ENCODE assay signal across 8 mouse cellular contexts in genomic region chr17:46253452-46254084, GRCm38 (mm10). TPM values are rescaled to one million over a fixed set of nuclear protein-coding genes. Genes with fewer than 3 reads are reported as not detected.
DNase-seq lines count a peak whose midpoint lies in the region; ATAC-seq and TF ChIP-seq lines count a peak whose summit lies in the region.

Lrrc73 (plus strand) TSS chr17:46253531.

- H3K9me3 ChIP-seq in erythroblast, embryonic 14.5 days (ENCODE audit: control insufficient read depth, low read length) = no peaks in the 10 kb centered on the region; the same call in 1 of the 2 replicates
- H3K9me3 ChIP-seq in heart, embryonic 12.5 days (replicated peaks) = 0 out of 2 replicates have a peak, but pooled peaks cover 4% of the 10 kb centered on the region
- H3K9me3 ChIP-seq in kidney, postnatal 0 days (replicated peaks; ENCODE audit: low read length) = no peaks in the 10 kb centered on the region
- no peaks in the 10 kb centered on the region for H3K9me3 ChIP-seq in liver, embryonic 11.5 days (ENCODE audit: control insufficient read depth, low read length)

- peak within 1 kb of the TSS; percentile 58 for H3K4me3 ChIP-seq in erythroblast, embryonic 14.5 days (replicated peaks)
- H3K4me3 ChIP-seq in heart, embryonic 12.5 days = peak within 1 kb of the TSS; percentile 72
- peak within 1 kb of the TSS; percentile 68 for H3K4me3 ChIP-seq in kidney, postnatal 0 days (replicated peaks; ENCODE audit: low read depth, low read length)
- H3K4me3 ChIP-seq in liver, embryonic 11.5 days (ENCODE audit: low read depth, low read length) = peak within 1 kb of the TSS; percentile 68
- H3K4me3 ChIP-seq in myocyte = peak within 1 kb of the TSS; percentile 28

- H3K27me3 ChIP-seq in erythroblast, embryonic 14.5 days (ENCODE audit: control insufficient read depth) = peaks cover 37% of the 10 kb centered on the region
- peaks cover 30% of the 10 kb centered on the region for H3K27me3 ChIP-seq in heart, embryonic 12.5 days (replicated peaks)
- 0 out of 2 replicates have a peak, but pooled peaks cover 5% of the 10 kb centered on the region for H3K27me3 ChIP-seq in kidney, postnatal 0 days (ENCODE audit: insufficient read depth, low read length)
- H3K27me3 ChIP-seq in liver, embryonic 11.5 days (replicated peaks; ENCODE audit: control insufficient read depth, insufficient read depth, low read length) = peaks cover 17% of the 10 kb centered on the region
- no peaks in the 10 kb centered on the region for H3K27me3 ChIP-seq in myocyte (ENCODE audit: control insufficient read depth, insufficient read depth, insufficient read length)

- no peak for TF ChIP-seq CTCF in kidney, postnatal 0 days (IDR thresholded peaks at IDR 0.05; ENCODE audit: low read depth)

- peak within 1 kb of the TSS; percentile 55 for H3ac ChIP-seq in myocyte (ENCODE audit: control insufficient read depth, insufficient read length)

- H3K79me2 ChIP-seq in myocyte (ENCODE audit: control insufficient read depth, insufficient read depth) = peaks cover 11% of the 10 kb centered on the region

- H3K36me3 ChIP-seq in erythroblast, embryonic 14.5 days (ENCODE audit: control insufficient read depth) = peaks cover 59% of the 10 kb centered on the region
- H3K36me3 ChIP-seq in heart, embryonic 12.5 days = peaks cover 60% of the 10 kb centered on the region
- H3K36me3 ChIP-seq in kidney, postnatal 0 days (ENCODE audit: insufficient read depth, low read length) = peaks cover 29% of the 10 kb centered on the region
- peaks cover 40% of the 10 kb centered on the region for H3K36me3 ChIP-seq in liver, embryonic 11.5 days (ENCODE audit: control insufficient read depth, insufficient read depth, low read length)
- H3K36me3 ChIP-seq in myocyte (ENCODE audit: control insufficient read depth, insufficient read depth) = no peaks in the 10 kb centered on the region

- peak within 1 kb of the TSS; percentile 100 for H3K4me2 ChIP-seq in heart, embryonic 12.5 days
- peak within 1 kb of the TSS; percentile 100 for H3K4me2 ChIP-seq in kidney, postnatal 0 days (ENCODE audit: low read length)
- H3K4me2 ChIP-seq in liver, embryonic 11.5 days = peak within 1 kb of the TSS; percentile 99
- peak within 1 kb of the TSS; percentile 97 for H3K4me2 ChIP-seq in myocyte (ENCODE audit: low read depth)

- H3K9ac ChIP-seq in heart, embryonic 12.5 days = peak within 1 kb of the TSS; percentile 74
- H3K9ac ChIP-seq in kidney, postnatal 0 days (ENCODE audit: low read depth, low read length) = peak within 1 kb of the TSS; percentile 62
- H3K9ac ChIP-seq in liver, embryonic 11.5 days (ENCODE audit: low read depth, low read length) = peak within 1 kb of the TSS; percentile 66

- peak; percentile 84 for ATAC-seq in heart, embryonic 12.5 days (ENCODE audit: insufficient number of reproducible peaks, low FRiP score)
- peak; percentile 67 for ATAC-seq in kidney, postnatal 0 days (replicated peaks; ENCODE audit: low FRiP score, low read depth)
- ATAC-seq in liver, embryonic 11.5 days (replicated peaks; ENCODE audit: low FRiP score) = peak; percentile 79

- TF ChIP-seq POLR2A in myocyte (IDR thresholded peaks at IDR 0.05; ENCODE audit: insufficient read length, low read depth) = peak; percentile 61

- 2% methylated on average over 45 of the region's 48 CpGs for WGBS in heart, embryonic 12.5 days
- 2% methylated on average over 46 of the region's 48 CpGs for WGBS in kidney, postnatal 0 days
- 2% methylated on average over 48 of the region's 48 CpGs for WGBS in liver, embryonic 11.5 days

- DNase-seq in CD4-positive, CD25-positive, alpha-beta regulatory T cell, adult 2 months (ENCODE audit: low read depth, low spot score) = peak; percentile 95
- DNase-seq in brain, embryonic 18.5 days (ENCODE audit: low read depth, low spot score) = peak; percentile 74
- DNase-seq in kidney, postnatal 0 days (ENCODE audit: low spot score) = peak; percentile 87
- peak; percentile 91 for DNase-seq in liver, embryonic 11.5 days (ENCODE audit: low spot score)
- DNase-seq in spleen, postnatal 4 days (ENCODE audit: low spot score in 2 of 2) = peak; percentile 86 to 94

- H3K27ac ChIP-seq in heart, embryonic 12.5 days (ENCODE audit: poor library complexity, severe bottlenecking) = no peak within 1 kb of the TSS
- no peak within 1 kb of the TSS for H3K27ac ChIP-seq in kidney, postnatal 0 days
- no peak within 1 kb of the TSS for H3K27ac ChIP-seq in liver, embryonic 11.5 days (ENCODE audit: low read depth, low read length)

- peaks cover 36% of the 10 kb centered on the region for H3K4me1 ChIP-seq in erythroblast, embryonic 14.5 days (ENCODE audit: control insufficient read depth)
- peaks cover 24% of the 10 kb centered on the region for H3K4me1 ChIP-seq in heart, embryonic 12.5 days (replicated peaks)
- peaks cover 18% of the 10 kb centered on the region; the same call in 1 of the 2 replicates for H3K4me1 ChIP-seq in kidney, postnatal 0 days (replicated peaks; ENCODE audit: insufficient read depth, low read length)
- peaks cover 26% of the 10 kb centered on the region for H3K4me1 ChIP-seq in liver, embryonic 11.5 days (replicated peaks; ENCODE audit: control insufficient read depth, insufficient read depth, low read length)

TF ChIP-seq in myocyte, 11 proteins besides CTCF, POLR2A, EP300 and RAD21:
- TF ChIP-seq USF1 (IDR thresholded peaks at IDR 0.05; ENCODE audit: low read depth) (no peak), REST (IDR thresholded peaks at IDR 0.05; ENCODE audit: insufficient read depth, insufficient read length) (no peak), MAX (IDR thresholded peaks at IDR 0.05; ENCODE audit: low read depth) (peak; percentile 43), MYOD1 (IDR thresholded peaks at IDR 0.05; ENCODE audit: control insufficient read depth in 1 of 3, insufficient read length in 2 of 3, low read depth in 2 of 3) (peak in 2 of 3 experiments; percentile 71 to 85), POLR2AphosphoS2 (IDR thresholded peaks at IDR 0.05; ENCODE audit: insufficient read length, low read depth) (peak; percentile 90), MYOG (IDR thresholded peaks at IDR 0.05; ENCODE audit: control insufficient read depth in 1 of 3, insufficient read depth in 1 of 3, insufficient read length in 2 of 3, low read depth in 2 of 3) (peak; percentile 37 to 85 (median 83))

RNA-seq across cellular contexts. Expression of gene Lrrc73, which starts in this region (rescaled TPM):
- 0.15 and 0.27 TPM in 2 replicates for polyA plus RNA-seq in erythroblast, embryonic 14.5 days (2012)
- 0.89 and 0.91 TPM in 2 replicates for polyA plus RNA-seq in heart, embryonic 12.5 days (2016; fragmentation: Nextera tagmentation; extraction: Ambion mirVana)
- polyA plus RNA-seq in kidney, postnatal 0 days (2015; fragmentation: Nextera tagmentation; extraction: Ambion mirVana) = 0.91 and 0.93 TPM in 2 replicates
- polyA plus RNA-seq in liver, embryonic 11.5 days (2014; fragmentation: Nextera tagmentation; extraction: Ambion mirVana) = 0.34 and 0.62 TPM in 2 replicates
- 2.0 TPM for polyA plus RNA-seq in myocyte (2012; fragmentation: generic; extraction: Trizol)

Comparison
In these comparisons a context has a peak if more than half of its experiments do, and no peak if none do; other contexts are left out.
1. Peak in ATAC-seq, H3K4me3 ChIP-seq, H3K9ac ChIP-seq and H3K4me2 ChIP-seq in heart, embryonic 12.5 days; RNA of the gene not detected or under 1 TPM.
2. Peak in DNase-seq, ATAC-seq, H3K4me3 ChIP-seq, H3K9ac ChIP-seq and H3K4me2 ChIP-seq in kidney, postnatal 0 days; RNA of the gene not detected or under 1 TPM.
3. Peak in DNase-seq, ATAC-seq, H3K4me3 ChIP-seq, H3K9ac ChIP-seq and H3K4me2 ChIP-seq in liver, embryonic 11.5 days; RNA of the gene not detected or under 1 TPM.